Mouse (Mus musculus) limb, embryonic 13.5 days (tissue): ENCODE results near the gene Cacnb4. TPM values are rescaled to one million over a fixed set of nuclear protein-coding genes. Genes with fewer than 3 reads are reported as not detected.

Source experiments
- ATAC-seq: fragments of 200-750 bp; cut with Nextera tagmentation; 2 replicates; pipeline ENCODE4 v1.8.0; 2017; ENCODE audit warnings: low read depth, moderate number of reproducible peaks, moderate TSS enrichment; ENCODE audit not compliant: low FRiP score
- H3K27ac ChIP-seq: fragments of 300-500 bp; sonication (generic); 2 replicates; pipeline ENCODE4 v1.5.1; 2015; ENCODE audit warnings: inconsistent platforms, mild to moderate bottlenecking, moderate library complexity
- H3K27me3 ChIP-seq: fragments of 300-500 bp; sonication (generic); 2 replicates; pipeline ENCODE4 v1.6.1; 2015; ENCODE audit warnings: mild to moderate bottlenecking, inconsistent platforms
- H3K36me3 ChIP-seq: fragments of 300-500 bp; sonication (generic); 2 replicates; pipeline ENCODE4 v1.6.1; 2015; ENCODE audit warnings: inconsistent platforms, mild to moderate bottlenecking, moderate library complexity
- H3K4me1 ChIP-seq: fragments of 300-500 bp; sonication (generic); 2 replicates; pipeline ENCODE4 v1.6.1; 2015; ENCODE audit warnings: inconsistent platforms
- H3K4me2 ChIP-seq: fragments of 300-500 bp; sonication (generic); replicated peaks from 2 replicates; pipeline ENCODE4 v1.6.1; 2015; ENCODE audit warnings: inconsistent platforms, mild to moderate bottlenecking, moderate library complexity
- H3K4me3 ChIP-seq: fragments of 300-500 bp; sonication (generic); 2 replicates; pipeline ENCODE4 v1.5.1; 2015; ENCODE audit warnings: moderate library complexity, mild to moderate bottlenecking, inconsistent platforms
- H3K9ac ChIP-seq: fragments of 300-500 bp; sonication (generic); 2 replicates; pipeline ENCODE4 v1.6.1; 2015; ENCODE audit warnings: mild to moderate bottlenecking, inconsistent platforms
- H3K9me3 ChIP-seq: fragments of 300-500 bp; sonication (generic); 2 replicates; pipeline ENCODE4 v1.6.1; 2016; ENCODE audit warnings: inconsistent platforms
- WGBS: fragments of 180-500 bp; shearing (Covaris S2); methylation state at CpG from one replicate; pipeline ENCODE4 v1.1.7; 2015; 5-methylcytosine and 5-hydroxymethylcytosine counted together
- polyA plus RNA-seq: library from polyadenylated mRNA; unstranded; fragments of >200 nt; fragmentation: Nextera tagmentation; extraction: Ambion mirVana; gene quantifications from 2 replicates; pipeline ENCODE4 v1.2.1, GENCODE M21; 2015

Gene Cacnb4
- polyA plus RNA-seq, 1 experiment from 2014 or later, result 1.6 TPM

DNA sequence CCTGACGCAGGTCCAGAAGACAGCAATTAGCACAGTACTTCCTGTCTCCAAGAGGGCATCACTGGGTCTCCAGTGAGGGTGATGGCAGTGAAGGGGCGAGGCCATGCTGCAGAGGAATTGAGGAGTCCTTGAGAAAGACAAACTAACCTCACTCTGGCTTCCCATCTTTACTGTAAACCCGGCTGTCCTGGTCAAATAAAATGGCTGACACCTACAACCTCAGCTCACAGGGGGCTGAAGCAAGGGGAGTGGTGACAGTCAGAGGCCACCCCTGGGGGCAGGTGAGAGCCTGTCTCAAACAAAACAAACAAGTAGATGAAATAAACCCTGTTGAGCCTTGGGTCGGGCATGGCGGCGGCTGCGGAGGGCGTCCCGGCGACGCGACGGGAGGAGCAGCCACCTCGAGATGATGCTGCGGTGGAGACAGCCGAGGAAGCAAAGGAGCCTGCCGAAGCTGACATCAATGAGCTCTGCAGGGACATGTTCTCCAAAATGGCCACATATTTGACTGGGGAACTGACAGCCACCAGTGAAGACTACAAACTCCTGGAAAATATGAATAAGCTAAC lies 57.1 kb downstream of the Cacnb4 start:
- 42% methylated on average over 17 of the region's 17 CpGs for WGBS
- H3K4me3 ChIP-seq, result peak overlapping the region; percentile 27
- H3K36me3 ChIP-seq, result no peaks in the 10 kb centered on the region
- no peaks in the 10 kb centered on the region for H3K27me3 ChIP-seq
- no peak overlapping the region for H3K27ac ChIP-seq
- no peak for ATAC-seq
- H3K9ac ChIP-seq, result no peak overlapping the region
- H3K4me2 ChIP-seq, result peak overlapping the region; percentile 51
- no peaks in the 10 kb centered on the region for H3K9me3 ChIP-seq
- H3K4me1 ChIP-seq, result peaks cover 14% of the 10 kb centered on the region

DNA sequence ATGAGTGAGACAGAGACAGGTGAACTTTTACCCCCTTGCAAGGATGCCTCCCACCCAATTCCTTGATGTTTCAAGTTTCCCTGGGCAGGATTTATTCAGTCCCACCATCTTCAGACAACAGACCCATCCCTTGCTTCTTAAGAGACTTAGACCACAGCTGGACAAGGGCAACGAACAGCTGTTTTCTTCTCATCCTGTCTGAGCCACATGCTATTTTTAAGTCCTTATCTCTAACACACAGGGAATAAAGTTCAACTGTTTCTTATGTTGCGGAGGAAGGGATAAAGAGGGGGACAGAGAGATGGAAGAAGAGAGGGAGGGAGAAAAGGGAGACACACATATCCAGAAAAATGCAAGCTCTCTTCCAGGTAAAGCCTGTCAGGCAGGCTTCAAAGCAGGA lies 57.8 kb downstream of the Cacnb4 start:
- no peak overlapping the region for H3K9ac ChIP-seq
- H3K4me1 ChIP-seq, result peaks cover 9% of the 10 kb centered on the region
- H3K9me3 ChIP-seq, result no peaks in the 10 kb centered on the region
- no peak overlapping the region for H3K27ac ChIP-seq
- H3K27me3 ChIP-seq, result no peaks in the 10 kb centered on the region
- H3K36me3 ChIP-seq, result no peaks in the 10 kb centered on the region
- WGBS, result 73% methylated on average over 2 of the region's 2 CpGs
- no peak for ATAC-seq
- no peak overlapping the region for H3K4me3 ChIP-seq
- H3K4me2 ChIP-seq, result no peak overlapping the region

DNA sequence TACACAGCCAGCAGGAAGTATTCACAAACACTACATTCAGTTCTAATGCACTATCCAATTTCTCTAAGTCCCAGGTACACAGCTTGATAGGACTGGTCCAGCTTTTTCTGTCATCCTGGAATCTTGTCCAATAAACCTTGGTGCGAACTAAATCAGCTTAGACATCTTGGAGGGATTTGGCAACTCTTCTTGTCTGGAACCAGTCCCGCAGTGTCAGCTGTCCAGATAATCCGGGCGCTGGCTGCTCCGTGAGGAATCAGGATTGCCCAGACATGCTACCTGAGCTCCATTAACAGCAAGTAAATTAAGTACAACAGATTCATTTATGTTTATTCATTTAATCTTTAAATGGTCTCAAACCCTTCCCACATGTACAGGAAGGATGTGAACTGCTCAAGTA lies 61.2 kb downstream of the Cacnb4 start:
- Histone ChIP-seq H3K9me3 (no peaks in the 10 kb centered on the region), H3K36me3 (no peaks in the 10 kb centered on the region), H3K27me3 (no peaks in the 10 kb centered on the region), H3K4me3 (no peak overlapping the region), H3K4me2 (no peak overlapping the region), H3K27ac (no peak overlapping the region), H3K4me1 (no peaks in the 10 kb centered on the region), H3K9ac (no peak overlapping the region)
- no peak for ATAC-seq
- WGBS, result 82% methylated on average over 5 of the region's 5 CpGs

- H3K4me2 ChIP-seq, result no peak overlapping the region
- H3K9ac ChIP-seq, result no peak overlapping the region
- H3K27ac ChIP-seq, result no peak overlapping the region
- no peaks in the 10 kb centered on the region for H3K27me3 ChIP-seq
- no peaks in the 10 kb centered on the region for H3K36me3 ChIP-seq
- 93% methylated on average over 4 of the region's 4 CpGs for WGBS
- no peak overlapping the region for H3K4me3 ChIP-seq
- H3K4me1 ChIP-seq, result no peaks in the 10 kb centered on the region
- H3K9me3 ChIP-seq, result no peaks in the 10 kb centered on the region
- no peak for ATAC-seq
These were observed 62.7 kb downstream of the Cacnb4 start for GRCm38 (mm10) chr2:52613888-52614287.

GRCm38 (mm10) chr2:52609486-52609885 lies 67.1 kb downstream of the Cacnb4 start:
- Histone ChIP-seq H3K4me2 (no peak overlapping the region), H3K4me1 (no peaks in the 10 kb centered on the region), H3K9me3 (no peaks in the 10 kb centered on the region), H3K27ac (no peak overlapping the region), H3K9ac (no peak overlapping the region), H3K4me3 (no peak overlapping the region), H3K27me3 (no peaks in the 10 kb centered on the region), H3K36me3 (no peaks in the 10 kb centered on the region)
- no peak for ATAC-seq
- 77% methylated on average over 1 of the region's 1 CpGs for WGBS

DNA sequence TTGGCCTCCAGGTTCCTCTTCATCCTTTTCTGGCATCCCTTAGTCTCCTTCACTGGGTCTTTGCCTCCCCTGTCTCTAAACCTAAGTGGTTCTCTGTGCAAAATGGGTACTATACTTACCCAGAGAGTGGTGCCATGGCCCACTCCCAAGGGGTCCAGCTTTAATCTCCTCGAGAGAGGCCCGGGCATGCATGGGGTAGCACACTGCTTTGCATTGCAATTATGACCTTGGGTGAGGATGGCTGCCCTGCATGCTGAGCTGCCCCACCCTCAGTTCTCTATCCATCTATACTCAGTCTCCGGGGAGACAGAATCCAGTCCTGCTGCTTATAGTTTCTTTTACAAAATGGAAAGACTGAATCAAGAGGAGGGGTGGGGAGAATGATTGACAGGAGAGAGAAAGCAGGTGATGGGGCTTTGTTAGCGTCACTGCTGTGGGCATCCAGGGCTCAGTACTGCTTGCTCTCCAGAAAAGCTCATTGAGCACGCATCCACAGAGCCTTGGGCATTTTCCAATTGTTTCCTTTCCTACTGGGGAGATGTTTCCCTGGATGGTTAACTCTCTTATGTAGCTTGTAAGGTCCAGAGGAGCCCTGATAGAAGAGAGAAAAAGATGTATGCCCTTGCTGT lies 68.7 kb downstream of the Cacnb4 start:
- no peak for ATAC-seq
- no peak overlapping the region for H3K27ac ChIP-seq

DNA sequence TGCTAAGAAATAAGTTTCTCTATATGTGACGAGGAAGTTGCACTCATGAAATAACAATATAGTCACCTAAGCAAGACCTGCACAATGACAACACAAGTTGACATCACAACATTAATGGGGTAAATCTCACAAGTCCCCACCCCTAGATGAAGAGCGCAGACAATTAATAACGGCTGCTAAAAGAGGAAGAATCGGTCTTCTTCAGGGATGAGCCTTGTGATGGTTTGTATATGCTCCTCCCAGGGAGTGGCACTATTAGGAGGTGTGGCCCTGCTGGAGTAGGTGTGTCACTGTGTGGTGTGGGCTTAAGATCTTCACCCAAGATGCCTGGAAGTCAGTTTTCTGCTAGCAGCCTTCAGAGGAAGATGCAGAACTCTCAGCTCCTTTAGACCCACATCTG lies 70.3 kb downstream of the Cacnb4 start:
- WGBS, result 88% methylated on average over 4 of the region's 4 CpGs
- H3K4me3 ChIP-seq, result no peak overlapping the region
- no peak overlapping the region for H3K4me2 ChIP-seq
- H3K9me3 ChIP-seq, result no peaks in the 10 kb centered on the region
- peaks cover 3% of the 10 kb centered on the region; the same call in 1 of the 2 replicates for H3K4me1 ChIP-seq
- ATAC-seq, result no peak
- H3K27ac ChIP-seq, result no peak overlapping the region
- H3K9ac ChIP-seq, result no peak overlapping the region
- no peaks in the 10 kb centered on the region for H3K36me3 ChIP-seq
- H3K27me3 ChIP-seq, result no peaks in the 10 kb centered on the region

More for the DNA sequence above, 68.7 kb downstream of the Cacnb4 start:
- no peaks in the 10 kb centered on the region for H3K27me3 ChIP-seq
- no peaks in the 10 kb centered on the region for H3K4me1 ChIP-seq
- 79% methylated on average over 5 of the region's 5 CpGs for WGBS
- H3K4me2 ChIP-seq, result no peak overlapping the region
- H3K9ac ChIP-seq, result no peak overlapping the region
- H3K4me3 ChIP-seq, result no peak overlapping the region
- no peaks in the 10 kb centered on the region for H3K9me3 ChIP-seq
- H3K36me3 ChIP-seq, result no peaks in the 10 kb centered on the region

DNA sequence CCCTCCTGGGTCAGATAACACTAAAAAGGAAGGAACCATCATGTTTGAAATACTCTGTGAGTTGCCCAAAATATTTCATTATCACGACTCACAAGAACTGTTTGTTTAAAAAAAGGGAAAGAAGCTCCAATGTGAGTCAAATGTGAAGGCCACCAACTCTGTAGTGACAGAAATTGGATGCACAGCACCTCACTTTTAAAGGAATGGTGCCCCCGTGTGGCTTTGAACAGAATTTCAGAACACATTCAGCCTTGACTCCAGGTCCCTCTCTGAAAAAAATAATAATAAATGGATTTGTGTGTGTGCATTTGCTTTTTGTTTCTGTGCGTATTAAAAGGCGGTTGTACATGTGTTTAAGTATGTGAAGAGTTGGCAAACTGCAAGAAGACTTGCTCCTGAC lies 71.3 kb downstream of the Cacnb4 start:
- no peaks in the 10 kb centered on the region for H3K9me3 ChIP-seq
- 18% methylated on average over 4 of the region's 4 CpGs for WGBS
- no peak for ATAC-seq

DNA sequence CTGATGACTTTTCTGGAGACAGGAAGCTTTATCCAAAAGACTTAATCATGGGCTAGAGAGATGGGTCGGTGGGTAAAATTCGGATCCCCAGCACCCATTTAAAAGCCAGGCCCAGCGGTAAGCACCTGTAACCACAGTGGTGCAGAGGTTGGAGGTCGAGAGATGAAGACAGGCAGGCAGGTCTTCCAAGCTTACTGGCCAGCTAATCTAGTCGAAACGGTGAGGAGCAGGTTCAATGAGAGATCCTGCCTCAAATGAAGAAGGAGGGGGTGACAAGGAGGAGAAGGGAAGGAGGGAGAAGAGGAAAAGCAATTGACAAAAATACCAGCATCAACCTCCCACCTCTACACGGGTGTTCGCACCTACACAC lies 72.0 kb downstream of the Cacnb4 start:
- Histone ChIP-seq H3K4me1 (peaks cover 8% of the 10 kb centered on the region; the same call in 1 of the 2 replicates), H3K36me3 (no peaks in the 10 kb centered on the region), H3K4me2 (no peak overlapping the region), H3K27ac (no peak overlapping the region), H3K9me3 (no peaks in the 10 kb centered on the region), H3K9ac (no peak overlapping the region), H3K27me3 (no peaks in the 10 kb centered on the region), H3K4me3 (no peak overlapping the region)
- no peak for ATAC-seq
- WGBS, result 85% methylated on average over 8 of the region's 8 CpGs

More for the DNA sequence above, 71.3 kb downstream of the Cacnb4 start:
- H3K4me1 ChIP-seq, result peaks cover 8% of the 10 kb centered on the region; the same call in 1 of the 2 replicates
- H3K4me2 ChIP-seq, result no peak overlapping the region
- no peak overlapping the region for H3K4me3 ChIP-seq
- no peaks in the 10 kb centered on the region for H3K36me3 ChIP-seq
- no peak overlapping the region for H3K27ac ChIP-seq
- H3K27me3 ChIP-seq, result no peaks in the 10 kb centered on the region
- H3K9ac ChIP-seq, result no peak overlapping the region

DNA sequence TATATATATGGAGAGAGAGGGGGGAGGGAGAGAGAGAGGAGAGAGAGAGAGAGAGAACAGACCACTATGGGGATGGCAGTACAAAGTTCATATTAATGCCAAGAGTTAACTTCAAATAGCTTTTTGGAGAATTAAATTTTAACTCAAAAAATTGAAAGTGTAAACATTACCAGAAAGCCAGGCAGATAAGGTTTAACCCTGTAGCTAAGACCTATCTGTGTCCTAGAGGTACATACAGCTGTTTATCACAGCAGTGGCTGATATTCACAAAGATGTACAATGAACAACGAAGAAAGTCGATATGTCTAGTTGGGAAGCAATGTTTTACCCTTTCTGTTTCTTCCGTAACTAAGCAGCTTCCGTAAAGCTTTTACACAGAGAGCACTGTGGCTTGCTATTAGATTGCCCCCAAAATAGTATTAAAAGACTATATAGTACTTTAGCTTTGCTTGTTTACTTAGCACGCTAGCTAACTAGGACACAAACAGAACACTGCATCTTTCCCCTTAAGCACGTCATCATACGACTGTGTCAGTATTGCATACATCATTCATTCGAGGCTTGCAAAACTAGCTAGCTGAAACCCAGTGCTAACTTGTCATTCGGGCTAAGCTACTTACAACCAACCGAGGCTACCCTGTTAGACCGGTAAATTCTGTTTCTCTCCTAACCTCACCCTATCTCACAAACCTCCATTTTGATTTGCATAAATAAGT lies 72.5 kb downstream of the Cacnb4 start:
- Histone ChIP-seq H3K4me3 (no peak overlapping the region), H3K27me3 (no peaks in the 10 kb centered on the region), H3K36me3 (no peaks in the 10 kb centered on the region), H3K27ac (no peak overlapping the region), H3K9me3 (no peaks in the 10 kb centered on the region), H3K4me1 (peaks cover 8% of the 10 kb centered on the region; the same call in 1 of the 2 replicates), H3K9ac (no peak overlapping the region), H3K4me2 (no peak overlapping the region)
- ATAC-seq, result no peak
- WGBS, result 88% methylated on average over 11 of the region's 11 CpGs

GRCm38 (mm10) chr2:52603421-52603820 lies 73.2 kb downstream of the Cacnb4 start:
- no peak for ATAC-seq
- peaks cover 8% of the 10 kb centered on the region; the same call in 1 of the 2 replicates for H3K4me1 ChIP-seq
- H3K4me3 ChIP-seq, result no peak overlapping the region
- WGBS, result 75% methylated on average over 6 of the region's 6 CpGs
- no peak overlapping the region for H3K27ac ChIP-seq
- no peaks in the 10 kb centered on the region for H3K27me3 ChIP-seq
- H3K4me2 ChIP-seq, result no peak overlapping the region
- no peaks in the 10 kb centered on the region for H3K9me3 ChIP-seq
- H3K36me3 ChIP-seq, result no peaks in the 10 kb centered on the region
- H3K9ac ChIP-seq, result no peak overlapping the region

DNA sequence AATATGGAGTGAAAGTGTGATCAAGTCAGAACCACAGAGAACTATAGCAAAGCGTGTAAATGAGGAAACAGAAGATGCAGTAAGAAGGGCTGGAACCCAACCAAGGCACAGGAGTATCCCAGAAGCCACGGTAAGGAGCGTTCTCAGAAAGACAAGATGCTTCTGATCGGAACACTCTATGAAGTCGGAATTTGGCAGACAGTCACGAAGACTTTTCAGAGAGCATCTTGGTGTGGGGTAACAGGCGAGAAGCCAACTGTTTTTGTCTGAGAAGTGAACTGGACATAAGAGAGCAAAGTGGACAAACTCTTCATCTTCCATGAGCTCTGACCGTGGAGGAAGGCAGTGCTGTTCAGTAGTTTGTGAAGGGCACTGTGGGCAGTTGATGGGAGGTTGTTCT lies 73.7 kb downstream of the Cacnb4 start:
- WGBS, result 94% methylated on average over 8 of the region's 8 CpGs
- Histone ChIP-seq H3K4me3 (no peak overlapping the region), H3K4me2 (no peak overlapping the region)

More for the DNA sequence above, 73.7 kb downstream of the Cacnb4 start:
- Histone ChIP-seq H3K36me3 (no peaks in the 10 kb centered on the region), H3K9me3 (no peaks in the 10 kb centered on the region), H3K4me1 (peaks cover 8% of the 10 kb centered on the region; the same call in 1 of the 2 replicates), H3K27me3 (no peaks in the 10 kb centered on the region), H3K27ac (no peak overlapping the region), H3K9ac (no peak overlapping the region)
- ATAC-seq, result no peak
